Mouse (Mus musculus) MEL (cell line): ENCODE results near the gene Cfdp1.

ENCODE experiments used
- CTCF ChIP-seq, 3 experiments: IDR thresholded peaks in 2 of 3; conservative IDR thresholded peaks in 1 of 3; 2 replicates each; pipeline ENCODE4 v1.5.1; 2011 to 2012; ENCODE audit warnings: low read length in 3 of 3, low read depth in 2 of 3, mild to moderate bottlenecking in 2 of 3, improper control_type of control experiment in 1 of 3, inconsistent platforms in 1 of 3, mixed read lengths in 1 of 3, moderate library complexity in 1 of 3; ENCODE audit not compliant: control insufficient read depth in 1 of 3, insufficient read depth in 1 of 3, poor library complexity in 1 of 3, severe bottlenecking in 1 of 3
- EP300 ChIP-seq, 2 experiments: IDR thresholded peaks; 2 replicates each; pipeline ENCODE4 v1.6.1; 2011; ENCODE audit warnings: improper control_type of control experiment in 2 of 2, low read length in 2 of 2, low read depth in 1 of 2, mild to moderate bottlenecking in 1 of 2
- POLR2A ChIP-seq, 2 experiments: IDR thresholded peaks; 2 replicates each; pipeline ENCODE4 v1.6.1; 2011 to 2012; ENCODE audit warnings: low read length in 2 of 2, mild to moderate bottlenecking in 2 of 2, control low read depth in 1 of 2, improper control_type of control experiment in 1 of 2, low read depth in 1 of 2, moderate library complexity in 1 of 2; ENCODE audit not compliant: control insufficient read depth in 1 of 2, insufficient read depth in 1 of 2, poor library complexity in 1 of 2
- RAD21 ChIP-seq: IDR thresholded peaks from 2 replicates; pipeline ENCODE4 v1.6.1; 2011; ENCODE audit warnings: mild to moderate bottlenecking, low read depth, low read length, improper control_type of control experiment
- SIN3A ChIP-seq: IDR thresholded peaks from 2 replicates; pipeline ENCODE4 v1.6.1; 2012; ENCODE audit warnings: low read length, improper control_type of control experiment, inconsistent platforms
- USF1 ChIP-seq: IDR thresholded peaks from 2 replicates; pipeline ENCODE4 v1.6.1; 2014; ENCODE audit warnings: low read depth, mild to moderate bottlenecking, inconsistent platforms, low read length, improper control_type of control experiment, moderate library complexity

GRCm38 (mm10) chr8:111820691-111821090, 33.4 kb downstream of the Cfdp1 start:
- TF ChIP-seq EP300 (IDR thresholded peaks at IDR 0.05; ENCODE audit: low read depth in 1 of 2, low read length in 2 of 2) (no peak), CTCF (IDR thresholded peaks at IDR 0.05 in 2 of 3, conservative IDR thresholded peaks at IDR 0.05 in 1 of 3; ENCODE audit: control insufficient read depth in 1 of 3, insufficient read depth in 1 of 3, low read depth in 2 of 3, low read length in 3 of 3, poor library complexity in 1 of 3, severe bottlenecking in 1 of 3) (no peak), POLR2A (IDR thresholded peaks at IDR 0.05; ENCODE audit: control insufficient read depth in 1 of 2, insufficient read depth in 1 of 2, low read depth in 1 of 2, low read length in 2 of 2, poor library complexity in 1 of 2) (no peak), USF1 (no peak), RAD21 (no peak), SIN3A (no peak)
